Mouse (Mus musculus): ENCODE data around the gene Rbp1. TPM values are rescaled to one million over a fixed set of nuclear protein-coding genes. Genes with fewer than 3 reads are reported as not detected.

The Rbp1 gene
- polyA plus RNA-seq, 1 experiment from 2014 or later, result 31.7 TPM

GRCm38 (mm10) chr9:98450976-98451375, 28.2 kb downstream of the Rbp1 start:
- Histone ChIP-seq H3K4me1 (replicated peaks) (no peaks in the 10 kb centered on the region), H3K9me3 (replicated peaks) (no peaks in the 10 kb centered on the region), H3K9ac (no peak overlapping the region), H3K4me2 (no peak overlapping the region), H3K4me3 (replicated peaks) (no peak overlapping the region), H3K36me3 (no peaks in the 10 kb centered on the region), H3K27ac (no peak overlapping the region), H3K27me3 (no peaks in the 10 kb centered on the region)
- 55% methylated on average over 1 of the region's 1 CpGs for WGBS (ENCODE audit: insufficient replicate concordance)
- DNase-seq (no peak), ATAC-seq (ENCODE audit: low read depth) (no peak)

- H3K9ac ChIP-seq, result no peak overlapping the region
- DNase-seq (no peak), ATAC-seq (ENCODE audit: low read depth) (no peak)
- no peaks in the 10 kb centered on the region for H3K27me3 ChIP-seq
- H3K36me3 ChIP-seq, result no peaks in the 10 kb centered on the region
- WGBS (ENCODE audit: insufficient replicate concordance), result 34% methylated on average over 2 of the region's 2 CpGs
- peaks cover 3% of the 10 kb centered on the region; the same call in 1 of the 2 replicates for H3K4me1 ChIP-seq (replicated peaks)
- H3K9me3 ChIP-seq (replicated peaks), result no peaks in the 10 kb centered on the region
- H3K27ac ChIP-seq, result no peak overlapping the region
- no peak overlapping the region for H3K4me2 ChIP-seq
- H3K4me3 ChIP-seq (replicated peaks), result no peak overlapping the region
Observed at GRCm38 (mm10) chr9:98466709-98467108, 43.9 kb downstream of the Rbp1 start.

- no peak overlapping the region for H3K4me3 ChIP-seq (replicated peaks)
- no peak overlapping the region for H3K27ac ChIP-seq
- H3K4me2 ChIP-seq, result no peak overlapping the region
- no peak overlapping the region for H3K9ac ChIP-seq
- no peaks in the 10 kb centered on the region for H3K9me3 ChIP-seq (replicated peaks)
- no peak for ATAC-seq (ENCODE audit: low read depth)
- no peak for DNase-seq
- peaks cover 3% of the 10 kb centered on the region; the same call in 1 of the 2 replicates for H3K4me1 ChIP-seq (replicated peaks)
- H3K27me3 ChIP-seq, result no peaks in the 10 kb centered on the region
- H3K36me3 ChIP-seq, result no peaks in the 10 kb centered on the region
- 58% methylated on average over 2 of the region's 2 CpGs for WGBS (ENCODE audit: insufficient replicate concordance)
Observed at GRCm38 (mm10) chr9:98480172-98480749, 57.5 kb downstream of the Rbp1 start.

GRCm38 (mm10) chr9:98482256-98482655, 59.5 kb downstream of the Rbp1 start:
- no peak for DNase-seq
- no peak for ATAC-seq (ENCODE audit: low read depth)
- Histone ChIP-seq H3K4me3 (replicated peaks) (no peak overlapping the region), H3K4me2 (no peak overlapping the region), H3K36me3 (no peaks in the 10 kb centered on the region), H3K9ac (no peak overlapping the region), H3K9me3 (replicated peaks) (no peaks in the 10 kb centered on the region), H3K27ac (no peak overlapping the region), H3K27me3 (no peaks in the 10 kb centered on the region), H3K4me1 (replicated peaks) (peaks cover 7% of the 10 kb centered on the region; the same call in 1 of the 2 replicates)
- 72% methylated on average over 4 of the region's 4 CpGs for WGBS (ENCODE audit: insufficient replicate concordance)

GRCm38 (mm10) chr9:98485020-98485419, 62.3 kb downstream of the Rbp1 start:
- H3K4me1 ChIP-seq (replicated peaks), result peaks cover 23% of the 10 kb centered on the region
- H3K9me3 ChIP-seq (replicated peaks), result no peaks in the 10 kb centered on the region
- H3K4me2 ChIP-seq, result no peak overlapping the region
- no peaks in the 10 kb centered on the region for H3K36me3 ChIP-seq
- H3K4me3 ChIP-seq (replicated peaks), result no peak overlapping the region
- ATAC-seq (ENCODE audit: low read depth) (no peak), DNase-seq (no peak)
- H3K27ac ChIP-seq, result no peak overlapping the region
- no peaks in the 10 kb centered on the region for H3K27me3 ChIP-seq
- WGBS (ENCODE audit: insufficient replicate concordance), result 67% methylated on average over 7 of the region's 7 CpGs
- H3K9ac ChIP-seq, result no peak overlapping the region

DNA sequence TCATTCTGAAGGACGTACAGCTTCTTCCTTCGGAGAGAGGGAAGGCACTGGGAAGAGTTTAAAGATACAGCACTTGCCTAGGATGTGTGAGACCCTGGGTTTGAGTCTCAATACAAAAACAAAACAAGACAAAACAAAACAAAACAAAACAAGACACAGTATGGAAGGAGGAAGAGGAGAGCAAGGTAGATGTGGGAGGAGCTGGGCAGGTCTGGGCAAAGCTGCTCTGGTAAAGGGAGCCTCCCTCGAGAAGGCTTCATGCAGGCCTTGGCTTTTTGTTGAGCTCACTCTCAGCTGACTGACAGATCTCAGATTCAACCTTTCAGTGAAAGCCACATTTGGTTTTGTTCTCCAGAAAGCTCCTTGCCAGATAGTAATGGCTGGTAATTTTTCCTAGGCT, 63.1 kb downstream of the Rbp1 start, which contains the start of gene Rbp2:
Rbp2 (plus strand) TSS at position 301 of the 400 bp plus-strand sequence.
- Histone ChIP-seq H3K27ac (no peak within 1 kb of the TSS), H3K9me3 (replicated peaks) (no peaks in the 10 kb centered on the region), H3K4me1 (replicated peaks) (peaks cover 31% of the 10 kb centered on the region), H3K9ac (no peak within 1 kb of the TSS), H3K4me3 (replicated peaks) (no peak within 1 kb of the TSS), H3K27me3 (no peaks in the 10 kb centered on the region), H3K4me2 (no peak within 1 kb of the TSS), H3K36me3 (no peaks in the 10 kb centered on the region)
- no peak for DNase-seq
- WGBS (ENCODE audit: insufficient replicate concordance), result 67% methylated on average over 3 of the region's 3 CpGs
- ATAC-seq (ENCODE audit: low read depth), result no peak

DNA sequence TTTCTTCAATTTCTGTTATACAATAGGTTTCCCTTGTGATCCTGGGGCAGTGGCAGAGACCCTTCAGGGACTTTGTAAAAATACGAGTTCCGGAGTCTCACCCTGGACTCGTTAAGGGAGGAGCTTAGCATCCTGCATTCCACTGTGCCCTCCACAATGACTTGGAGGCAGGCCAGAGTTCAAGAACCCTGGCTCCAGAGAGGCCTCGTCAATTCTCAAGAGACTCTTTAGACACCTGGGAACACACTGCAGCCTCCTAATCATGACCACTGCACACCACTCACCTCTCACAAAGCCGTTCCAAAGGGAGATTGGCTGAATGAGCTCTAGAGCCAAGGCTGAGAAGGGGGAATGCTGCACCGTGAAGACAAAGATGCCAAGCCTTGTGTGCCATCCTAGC, 64.5 kb downstream of the Rbp1 start:
- ATAC-seq (ENCODE audit: low read depth), result no peak
- Histone ChIP-seq H3K9ac (no peak overlapping the region), H3K27me3 (no peaks in the 10 kb centered on the region), H3K36me3 (no peaks in the 10 kb centered on the region), H3K4me2 (no peak overlapping the region), H3K4me1 (replicated peaks) (peaks cover 46% of the 10 kb centered on the region), H3K9me3 (replicated peaks) (no peaks in the 10 kb centered on the region), H3K4me3 (replicated peaks) (no peak overlapping the region), H3K27ac (no peak overlapping the region)
- 68% methylated on average over 6 of the region's 6 CpGs for WGBS (ENCODE audit: insufficient replicate concordance)
- DNase-seq, result no peak

DNA sequence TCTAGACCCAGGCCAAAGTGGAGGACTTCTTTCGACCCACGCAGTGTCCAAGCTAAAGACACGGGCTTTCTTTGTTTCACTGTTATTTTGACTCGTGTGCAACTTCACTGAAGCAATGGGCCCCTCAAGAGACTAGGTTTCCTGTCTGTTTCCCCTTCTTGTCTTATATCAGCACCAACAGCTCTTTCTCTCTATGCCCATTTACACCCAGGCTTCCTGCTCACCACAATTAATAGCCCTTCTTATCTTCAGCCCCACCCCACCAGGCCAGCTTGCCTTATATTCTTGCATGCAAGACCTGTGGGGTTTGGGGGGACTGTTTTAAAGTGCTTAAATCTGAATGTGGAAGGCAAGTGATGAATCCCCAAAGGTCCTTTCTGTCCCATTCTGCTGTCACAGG, 66.8 kb downstream of the Rbp1 start:
- Histone ChIP-seq H3K27ac (peak overlapping the region; percentile 76), H3K36me3 (no peaks in the 10 kb centered on the region), H3K27me3 (no peaks in the 10 kb centered on the region), H3K4me2 (peak overlapping the region; percentile 52), H3K4me3 (replicated peaks) (no peak overlapping the region), H3K9ac (peak overlapping the region; percentile 31; the same call in 1 of the 2 replicates), H3K9me3 (replicated peaks) (no peaks in the 10 kb centered on the region), H3K4me1 (replicated peaks) (peaks cover 57% of the 10 kb centered on the region)
- WGBS (ENCODE audit: insufficient replicate concordance), result 15% methylated on average over 4 of the region's 4 CpGs
- ATAC-seq (ENCODE audit: low read depth) (peak; percentile 87), DNase-seq (peak; percentile 67)

DNA sequence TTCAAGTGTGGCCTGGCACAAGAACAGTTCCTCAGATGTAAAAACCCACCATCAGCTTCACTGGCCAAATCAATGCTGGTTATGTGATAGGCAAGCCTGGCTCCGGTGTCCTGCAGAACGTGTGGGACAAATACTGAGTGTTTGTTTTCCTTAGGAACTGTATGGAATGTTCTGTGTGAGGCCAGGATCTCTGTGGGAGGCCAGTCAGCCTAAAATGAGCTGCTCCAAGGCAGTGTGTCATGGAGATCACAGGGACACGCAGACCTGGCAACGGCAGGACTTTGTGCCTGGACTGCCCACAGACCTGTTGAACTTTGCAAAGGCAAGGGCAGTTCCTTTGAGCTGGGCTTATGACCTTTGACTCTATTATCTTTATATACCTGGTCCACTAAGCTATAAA, 67.4 kb downstream of the Rbp1 start:
- H3K9ac ChIP-seq, result no peak overlapping the region
- ATAC-seq (ENCODE audit: low read depth), result no peak
- H3K4me2 ChIP-seq, result peak overlapping the region; percentile 52
- H3K4me3 ChIP-seq (replicated peaks), result no peak overlapping the region
- no peak for DNase-seq
- H3K27ac ChIP-seq, result peak overlapping the region; percentile 30
- H3K4me1 ChIP-seq (replicated peaks), result peaks cover 58% of the 10 kb centered on the region
- no peaks in the 10 kb centered on the region for H3K9me3 ChIP-seq (replicated peaks)
- 32% methylated on average over 4 of the region's 4 CpGs for WGBS (ENCODE audit: insufficient replicate concordance)
- H3K27me3 ChIP-seq, result no peaks in the 10 kb centered on the region
- no peaks in the 10 kb centered on the region for H3K36me3 ChIP-seq

- Histone ChIP-seq H3K4me3 (replicated peaks) (no peak overlapping the region), H3K4me1 (replicated peaks) (peaks cover 63% of the 10 kb centered on the region), H3K27ac (no peak overlapping the region), H3K9ac (no peak overlapping the region), H3K27me3 (no peaks in the 10 kb centered on the region), H3K36me3 (no peaks in the 10 kb centered on the region), H3K4me2 (no peak overlapping the region), H3K9me3 (replicated peaks) (no peaks in the 10 kb centered on the region)
- DNase-seq (no peak), ATAC-seq (ENCODE audit: low read depth) (no peak)
- WGBS (ENCODE audit: insufficient replicate concordance), result 81% methylated on average over 5 of the region's 5 CpGs
Observed at GRCm38 (mm10) chr9:98491071-98491470, 68.3 kb downstream of the Rbp1 start.

DNA sequence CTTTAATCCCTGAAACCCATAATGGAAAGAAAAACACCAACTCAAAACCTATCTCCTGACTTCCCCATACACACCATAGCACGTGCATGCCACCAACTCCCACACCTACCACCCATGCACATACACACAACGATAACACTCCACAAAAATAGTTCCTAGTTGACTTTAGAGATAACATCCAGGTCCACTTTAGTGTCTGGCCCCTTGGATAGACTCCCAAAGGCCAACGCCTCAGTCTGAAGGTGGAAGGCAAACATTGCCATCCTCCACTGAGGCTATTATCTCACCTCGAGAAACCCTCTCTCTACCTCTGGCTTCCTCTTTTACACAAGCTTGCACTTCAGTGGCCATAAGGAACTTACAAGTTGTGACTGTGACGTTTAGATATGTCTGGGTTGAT, 69.5 kb downstream of the Rbp1 start:
- Histone ChIP-seq H3K27me3 (no peaks in the 10 kb centered on the region), H3K4me2 (no peak overlapping the region), H3K27ac (0 out of 2 replicates have a peak overlapping the region, but pooled peaks have one; percentile 3), H3K9ac (no peak overlapping the region), H3K9me3 (replicated peaks) (no peaks in the 10 kb centered on the region), H3K36me3 (no peaks in the 10 kb centered on the region), H3K4me1 (replicated peaks) (peaks cover 66% of the 10 kb centered on the region), H3K4me3 (replicated peaks) (no peak overlapping the region)
- WGBS (ENCODE audit: insufficient replicate concordance), result 21% methylated on average over 5 of the region's 5 CpGs
- ATAC-seq (ENCODE audit: low read depth) (peak; percentile 56), DNase-seq (no peak)

GRCm38 (mm10) chr9:98492821-98493220, 70.1 kb downstream of the Rbp1 start:
- DNase-seq (no peak), ATAC-seq (ENCODE audit: low read depth) (no peak)
- Histone ChIP-seq H3K27me3 (no peaks in the 10 kb centered on the region), H3K9ac (no peak overlapping the region), H3K4me1 (replicated peaks) (peaks cover 72% of the 10 kb centered on the region), H3K9me3 (replicated peaks) (no peaks in the 10 kb centered on the region), H3K36me3 (no peaks in the 10 kb centered on the region), H3K4me2 (no peak overlapping the region), H3K27ac (no peak overlapping the region), H3K4me3 (replicated peaks) (no peak overlapping the region)
- WGBS (ENCODE audit: insufficient replicate concordance), result 17% methylated on average over 1 of the region's 1 CpGs
